Mouse (Mus musculus) retina, postnatal 1 day (tissue): ENCODE results near the gene Cngb1.
A peak's percentile ranks its signal among the peaks of the same experiment; 100 is the strongest.
"Not testable (repeated sequence)": the region's sequence is repeated elsewhere in the genome, so short reads cannot be mapped to it uniquely, and the experiment has no call there.

Experiments used
- DNase-seq: peaks from one replicate; pipeline ENCODE4 v3.0.0-alpha.2; 2012

The Cngb1 gene

DNA sequence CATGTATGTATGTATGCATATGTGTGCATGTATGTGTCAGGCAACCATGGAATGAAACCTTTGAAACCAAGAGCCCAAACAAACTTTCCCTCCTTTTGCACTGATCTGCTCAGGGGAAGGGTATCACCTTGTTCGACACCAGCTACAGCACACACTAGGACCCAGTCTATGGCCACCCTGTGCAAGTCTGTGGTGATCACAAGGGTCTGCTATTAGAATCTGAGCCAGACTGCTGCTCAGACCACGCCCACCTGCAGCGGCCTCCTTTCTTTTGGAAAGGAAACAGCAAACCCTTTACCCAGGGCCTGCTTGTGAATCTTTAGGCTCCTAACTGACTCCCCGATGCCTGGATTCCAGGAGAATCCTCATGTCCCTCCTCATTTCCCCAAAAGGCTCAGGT, 62.5 kb downstream of the Cngb1 start:
- no peak for DNase-seq

DNA sequence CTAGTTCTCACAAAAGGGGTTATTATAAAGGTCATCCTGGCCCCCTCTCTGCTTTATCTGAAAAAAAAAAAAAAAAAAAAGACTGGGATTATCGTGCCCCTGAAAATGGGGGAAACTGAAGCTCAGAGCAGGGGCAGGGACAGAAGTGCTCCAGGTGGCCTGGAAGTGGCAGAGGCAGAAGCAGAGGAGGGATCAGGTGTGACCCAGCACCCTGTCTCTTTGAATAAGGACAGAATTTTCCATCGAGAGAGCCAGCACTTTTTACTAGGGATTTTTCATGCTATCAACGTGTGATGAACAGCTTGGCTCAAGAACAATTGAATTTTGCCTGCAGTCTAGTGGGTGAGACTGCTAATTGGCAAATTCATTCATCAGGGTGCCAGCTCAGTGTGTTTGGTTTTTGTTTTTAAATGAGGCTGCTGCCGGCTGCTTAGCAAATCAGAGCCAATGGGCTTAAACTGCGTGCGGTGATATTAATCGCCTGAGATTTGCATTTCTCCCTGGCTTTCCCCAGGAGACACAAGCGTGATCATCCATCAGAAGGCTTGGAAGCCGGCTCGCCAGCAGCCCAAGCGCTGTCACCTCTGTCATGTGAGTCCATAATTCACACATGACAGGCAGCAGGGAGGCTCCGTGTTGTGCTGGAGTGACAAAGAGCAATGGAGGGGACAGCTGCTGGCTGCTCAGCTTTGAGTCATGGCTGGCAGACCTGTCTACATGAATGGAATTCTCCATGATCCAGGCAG, 63.4 kb downstream of the Cngb1 start:
- DNase-seq: peak; percentile 85

DNA sequence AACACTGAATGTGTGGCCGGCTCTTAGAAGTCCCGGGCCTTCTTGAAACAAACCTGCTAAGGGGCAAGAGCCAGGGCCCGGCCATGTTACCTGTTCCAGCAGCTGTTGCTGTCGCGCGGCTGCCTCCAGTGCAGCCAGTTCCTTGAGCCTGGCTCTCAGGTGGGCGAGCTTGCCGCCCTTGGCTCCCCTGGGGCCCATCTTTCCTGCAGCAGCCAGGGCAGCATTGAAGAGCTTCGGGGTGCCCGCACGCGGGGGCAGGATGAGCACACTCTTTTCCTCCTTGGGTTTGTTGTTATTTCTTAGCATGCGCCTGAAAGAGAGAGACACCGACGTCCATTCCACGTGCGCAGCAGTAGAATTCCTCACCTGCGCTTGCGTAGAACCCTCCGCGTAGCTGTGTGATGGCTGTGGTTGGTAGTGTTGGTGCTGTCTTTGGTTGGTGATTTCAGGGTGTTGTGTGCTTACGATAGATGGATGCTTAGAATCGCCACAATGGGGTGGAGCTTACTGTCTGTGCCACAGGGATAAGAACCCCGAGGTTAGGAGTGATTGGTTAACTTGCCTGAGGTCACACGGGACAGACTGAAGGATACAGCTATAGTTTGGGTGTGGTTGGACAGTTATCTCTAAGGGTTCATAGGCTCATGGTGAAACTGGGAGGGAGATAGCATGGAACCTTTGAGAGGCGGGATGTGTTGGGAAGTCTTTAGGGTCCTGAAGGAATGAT, 64.1 kb downstream of the Cngb1 start:
- no peak for DNase-seq

DNA sequence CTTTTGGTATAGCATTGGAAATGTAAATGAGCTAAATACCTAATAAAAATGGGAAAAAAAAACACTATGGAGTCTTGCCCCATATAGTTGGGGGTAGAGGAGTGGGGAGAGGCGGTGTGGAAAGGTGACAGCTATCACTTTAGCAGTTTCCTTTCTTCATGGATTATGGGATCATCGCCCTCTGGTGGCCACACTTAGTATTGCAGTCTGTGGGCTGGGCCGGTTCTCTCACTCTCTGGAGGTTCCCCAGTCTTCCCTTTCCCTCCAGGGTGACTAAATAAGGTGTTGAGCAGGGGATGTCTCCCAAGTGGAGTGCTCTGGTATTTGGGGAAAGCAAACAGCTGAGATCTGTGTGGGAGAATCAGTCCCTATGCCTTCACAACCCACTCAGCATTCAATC, 70.7 kb downstream of the Cngb1 start:
- DNase-seq: peak; percentile 75

GRCm38 (mm10) chr8:95230086-95230485, 76.3 kb downstream of the Cngb1 start:
- DNase-seq: not testable (repeated sequence)

DNA sequence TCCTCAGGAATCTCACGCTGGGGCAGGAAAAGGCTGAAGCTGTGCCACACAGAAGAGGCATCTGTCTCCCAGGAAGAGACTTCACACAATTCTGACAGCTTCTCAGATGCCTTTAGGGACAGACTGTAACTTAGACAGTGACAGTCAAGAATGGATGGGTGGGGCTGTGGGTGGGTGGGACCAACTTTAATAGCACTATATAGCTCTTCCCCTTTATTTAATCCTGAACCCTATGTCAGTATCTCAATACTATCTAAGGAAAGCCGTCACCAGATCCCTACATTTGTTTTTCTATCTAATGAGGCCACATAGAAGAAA, 79.3 kb downstream of the Cngb1 start:
- no peak for DNase-seq

GRCm38 (mm10) chr8:95226251-95227150, 79.9 kb downstream of the Cngb1 start:
- DNase-seq: no peak

DNA sequence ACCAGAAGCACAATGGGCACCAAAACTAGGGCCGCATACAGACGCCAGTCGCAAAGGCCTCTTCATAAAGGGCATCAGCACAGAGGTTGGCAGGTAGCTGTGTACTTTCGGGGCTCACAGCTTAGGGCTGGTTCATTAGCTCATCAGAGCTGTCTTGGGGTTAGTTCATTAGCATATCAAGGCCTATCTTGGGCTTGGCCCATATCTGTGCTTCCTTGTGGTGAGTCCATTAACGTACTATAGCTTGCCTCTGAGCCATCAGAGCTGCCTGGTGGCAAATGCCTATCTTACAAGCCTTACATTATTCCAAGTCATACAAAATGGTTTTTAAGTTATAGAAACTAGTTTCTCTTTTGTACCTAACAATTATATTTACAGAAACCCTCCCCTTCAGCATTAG, 82.4 kb downstream of the Cngb1 start:
- DNase-seq: no peak

- no peak for DNase-seq
These were observed 85.3 kb downstream of the Cngb1 start for GRCm38 (mm10) chr8:95221045-95221444.

- DNase-seq: no peak
These were observed 85.8 kb downstream of the Cngb1 start for GRCm38 (mm10) chr8:95220571-95220998.

DNA sequence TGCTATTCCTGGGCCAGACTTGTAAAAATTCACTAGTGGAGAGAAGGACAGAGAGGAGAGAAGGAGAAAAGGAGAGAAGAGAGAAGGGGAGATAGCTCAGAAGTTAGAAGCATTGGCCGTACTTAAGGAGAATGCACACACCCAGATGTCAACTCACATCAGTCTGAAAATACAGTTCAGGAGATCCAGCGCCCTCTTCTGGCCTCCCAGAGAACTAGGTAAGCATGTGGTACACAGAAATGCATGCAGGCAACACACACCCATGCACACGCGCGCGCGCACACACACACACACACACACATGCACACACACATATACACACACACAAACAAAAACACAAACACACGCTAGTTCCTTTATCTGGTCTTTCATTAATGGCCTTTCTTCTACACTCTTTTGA, 86.8 kb downstream of the Cngb1 start:
- DNase-seq: no peak

GRCm38 (mm10) chr8:95215709-95216360, 90.5 kb downstream of the Cngb1 start:
- peak; percentile 67 for DNase-seq

- DNase-seq: no peak
These were observed 96.5 kb downstream of the Cngb1 start for GRCm38 (mm10) chr8:95209924-95210323.

- DNase-seq: peak; percentile 39
These were observed 100.4 kb downstream of the Cngb1 start for GRCm38 (mm10) chr8:95205946-95206345.

GRCm38 (mm10) chr8:95204039-95204380, 102.4 kb downstream of the Cngb1 start:
- DNase-seq: peak; percentile 85

DNA sequence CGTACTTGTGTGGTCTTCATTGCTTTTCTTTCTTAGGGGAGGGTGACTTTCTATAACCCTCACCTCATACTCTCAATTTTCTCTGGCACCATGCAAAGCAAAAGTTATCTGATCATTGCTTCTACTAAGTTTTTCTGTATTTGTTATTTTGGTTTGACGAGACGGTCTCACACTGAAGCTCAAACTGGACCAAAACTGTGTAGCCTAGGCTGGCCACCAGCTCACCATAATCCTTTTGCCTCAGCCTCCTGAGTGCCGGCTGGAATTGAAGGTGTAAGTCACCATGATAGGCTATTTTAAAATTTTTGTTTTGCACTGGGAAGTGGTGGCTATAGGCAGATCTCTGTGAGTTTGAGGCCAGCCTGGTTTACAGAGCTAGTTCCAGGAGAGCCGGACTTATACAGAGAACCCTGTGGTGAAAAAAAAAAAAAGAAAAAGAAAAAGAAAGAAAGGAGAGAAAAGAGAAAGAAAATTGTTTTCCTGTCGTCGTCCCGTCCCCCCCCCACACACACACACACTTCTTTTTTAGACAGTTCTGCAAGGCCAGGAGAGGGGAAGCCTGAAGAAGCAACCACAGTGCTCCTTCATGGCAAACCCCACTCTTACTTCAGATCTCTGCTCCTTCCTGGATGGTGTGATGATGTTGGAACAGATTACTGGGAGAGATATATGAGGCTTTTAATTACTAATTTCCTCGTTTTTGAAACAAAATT, 102.9 kb downstream of the Cngb1 start:
- no peak for DNase-seq

DNA sequence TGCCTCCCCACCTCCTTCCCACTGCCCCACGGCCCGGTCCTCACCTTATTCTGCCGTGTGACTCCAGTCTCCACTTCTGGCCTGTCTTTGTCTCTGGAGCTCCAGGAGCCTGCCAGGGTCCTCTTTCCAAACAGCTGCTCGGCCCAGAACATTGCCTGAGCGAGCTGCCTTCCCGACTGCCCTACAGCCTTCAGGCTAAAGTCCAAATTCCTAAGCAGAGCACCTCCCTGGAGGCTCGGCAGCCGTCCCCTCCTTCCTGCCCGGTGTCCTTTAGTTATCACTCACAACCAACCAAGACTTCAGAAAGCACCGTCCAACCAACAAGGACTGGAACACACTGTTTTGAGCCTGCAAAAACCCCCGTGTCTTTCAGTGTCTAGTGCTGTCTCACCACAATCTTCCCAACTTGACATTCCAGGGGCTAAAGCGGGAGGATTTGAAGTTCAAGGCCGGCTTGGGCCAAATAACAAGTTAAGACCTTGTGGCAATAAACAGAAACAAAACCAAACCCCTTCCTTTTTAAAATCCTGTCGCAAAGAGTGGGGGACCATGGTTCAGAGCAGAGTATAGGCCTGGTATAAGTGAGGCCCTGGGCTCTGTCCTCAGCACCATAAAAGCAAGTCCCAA, 103.6 kb downstream of the Cngb1 start, which contains the start of gene Kifc3:
Kifc3 (minus strand) TSS at position 164 of the 627 bp plus-strand sequence.
- no peak for DNase-seq

DNA sequence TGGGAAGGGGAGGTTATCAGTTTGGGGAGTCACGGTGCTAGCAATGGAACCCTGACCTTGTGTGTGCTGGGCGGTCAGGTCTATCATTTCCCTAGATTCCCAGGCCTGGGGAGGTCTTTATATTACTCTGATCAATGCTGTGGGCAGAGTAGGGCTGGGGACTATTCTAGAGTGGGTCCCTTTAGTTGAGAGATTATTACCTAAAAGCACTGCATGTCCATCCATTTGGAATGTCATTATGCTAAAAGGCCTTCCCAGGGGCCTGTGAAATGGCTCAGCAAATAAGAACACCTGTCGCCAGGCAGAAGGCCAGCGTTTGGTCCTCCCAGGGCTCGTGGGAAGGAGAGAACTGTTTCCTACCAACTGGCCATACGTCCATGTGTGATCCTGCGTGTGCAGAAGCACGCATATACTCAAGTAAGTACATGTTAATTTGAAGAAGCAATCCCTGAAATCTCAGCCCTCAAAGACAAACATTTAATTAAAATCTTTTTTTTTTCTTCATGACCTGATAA, 104.3 kb downstream of the Cngb1 start:
- no peak for DNase-seq

DNA sequence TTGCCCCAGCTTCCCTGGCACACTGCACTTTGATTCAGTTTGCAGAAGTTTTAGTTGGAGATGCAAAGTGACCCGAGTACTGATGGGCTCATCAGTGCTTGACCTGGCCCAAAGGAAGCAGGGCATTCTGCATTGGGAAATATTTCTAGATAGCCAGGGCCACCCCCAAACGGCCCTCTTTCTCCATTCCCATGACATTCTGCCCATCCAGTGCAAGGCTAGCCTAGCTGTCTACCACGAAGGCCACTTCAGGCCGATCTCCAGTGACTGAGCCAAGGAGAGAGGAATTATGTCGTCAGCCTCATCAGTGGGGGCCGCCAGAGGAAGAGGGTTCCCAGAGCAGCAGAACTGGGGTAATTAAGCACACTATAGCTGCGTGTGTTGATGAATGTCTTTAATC, 104.9 kb downstream of the Cngb1 start:
- DNase-seq: no peak

GRCm38 (mm10) chr8:95200001-95200405, 106.4 kb downstream of the Cngb1 start:
- DNase-seq: no peak

- DNase-seq: no peak
These were observed 110.7 kb downstream of the Cngb1 start for GRCm38 (mm10) chr8:95195728-95196127.
